Comparison of ENCODE assay signal across 18 mouse cellular contexts in genomic region chr3:53513096-53513495, GRCm38 (mm10). TPM values are rescaled to one million over a fixed set of nuclear protein-coding genes. Genes with fewer than 3 reads are reported as not detected.
"Had no signal": no experiment of that assay in that cellular context is flagged by ENCODE, and none has a peak within 500 bp of the region (broad histone marks: within the 10 kb centered on the region; RNA-seq: fewer than 3 reads in every experiment).

No protein-coding gene starts in this region.

- H3K36me3 ChIP-seq: limb, embryonic 13.5 days; liver, embryonic 15.5 days; midbrain, embryonic 13.5 days; neural tube, embryonic 15.5 days had no signal

- ATAC-seq: midbrain, embryonic 13.5 days had no signal

- DNase-seq: kidney, adult 18-20 months; kidney, postnatal 14 days; left cerebral cortex, postnatal 4 days; lung, embryonic 14.5 days; lung, postnatal 10 days; lung, postnatal 4 days; thymus, adult 18-20 months; thymus, postnatal 14 days had no signal

- H3K4me3 ChIP-seq: limb, embryonic 13.5 days; liver, embryonic 15.5 days; megakaryocyte, embryonic 14.5 days; midbrain, embryonic 13.5 days; myocyte; neural tube, embryonic 15.5 days had no signal

- H3K4me2 ChIP-seq: limb, embryonic 13.5 days; liver, embryonic 15.5 days; lung, embryonic 14.5 days; midbrain, embryonic 13.5 days; neural tube, embryonic 15.5 days had no signal

- H3K27ac ChIP-seq: limb, embryonic 13.5 days; liver, embryonic 15.5 days; midbrain, embryonic 13.5 days; neural tube, embryonic 15.5 days had no signal

- H3K9me3 ChIP-seq: limb, embryonic 13.5 days; liver, embryonic 15.5 days; megakaryocyte, embryonic 14.5 days; midbrain, embryonic 13.5 days; neural tube, embryonic 15.5 days had no signal

- H3K4me1 ChIP-seq: limb, embryonic 13.5 days; liver, embryonic 15.5 days; midbrain, embryonic 13.5 days; neural tube, embryonic 15.5 days had no signal

- H3K9ac ChIP-seq: limb, embryonic 13.5 days; liver, embryonic 15.5 days; lung, embryonic 14.5 days; midbrain, embryonic 13.5 days; neural tube, embryonic 15.5 days had no signal

- H3K27me3 ChIP-seq: limb, embryonic 13.5 days; liver, embryonic 15.5 days; midbrain, embryonic 13.5 days; neural tube, embryonic 15.5 days had no signal

RNA-seq across cellular contexts. Expression of gene Stoml3, which starts 24.6 kb away (rescaled TPM):
- polyA plus RNA-seq: intestine, embryonic 14.5 days; large intestine, adult 2 months; liver, embryonic 15.5 days; midbrain, embryonic 13.5 days; myocyte; neural tube, embryonic 11.5 days; stomach, embryonic 14.5 days had no signal
